ENCODE assay signal across 19 mouse cellular contexts in the genomic region with DNA sequence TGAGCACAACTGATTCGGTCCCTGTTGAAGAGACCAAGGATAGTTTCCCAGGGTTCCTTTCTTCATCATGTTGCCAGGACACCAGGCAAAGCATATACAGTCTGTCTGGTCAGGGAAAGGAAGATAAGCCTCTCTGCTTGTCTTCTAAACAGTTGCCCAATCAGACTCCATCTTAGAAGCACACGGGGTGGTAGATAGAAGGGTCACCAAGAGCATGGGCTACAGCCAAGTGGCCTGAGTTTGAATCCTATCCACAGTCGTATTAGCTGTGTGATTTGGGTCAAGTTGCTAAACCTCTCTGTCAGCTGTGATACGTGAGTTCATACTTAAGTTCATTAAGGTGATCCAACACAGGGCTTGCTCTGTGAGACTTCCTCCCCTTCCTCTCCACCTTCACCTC. TPM values are rescaled to one million over a fixed set of nuclear protein-coding genes. Genes with fewer than 3 reads are reported as not detected.
"Had no signal": no experiment of that assay in that cellular context is flagged by ENCODE, and none has a peak within 500 bp of the region (broad histone marks: within the 10 kb centered on the region; RNA-seq: fewer than 3 reads in every experiment).

No protein-coding gene starts in this region.

- ATAC-seq: lung, postnatal 0 days had no signal

- H3K9ac ChIP-seq: liver, embryonic 15.5 days; neural tube, embryonic 13.5 days had no signal

- H3K27ac ChIP-seq: left cerebral cortex, adult 2 months; limb, embryonic 10.5 days; liver, embryonic 15.5 days; midbrain, embryonic 10.5 days; neural tube, embryonic 13.5 days had no signal

- DNase-seq: lung, adult 2 months; lung, postnatal 4 days; midbrain, embryonic 14.5 days; retina, postnatal 1 day; right cerebral cortex, postnatal 4 days; spleen, adult 18-20 months; thymus, adult 2 months; thymus, postnatal 25 days had no signal

- H3K4me3 ChIP-seq: left cerebral cortex, adult 2 months; limb, embryonic 10.5 days; liver, embryonic 15.5 days; midbrain, embryonic 10.5 days; neural tube, embryonic 13.5 days had no signal

- H3K9me3 ChIP-seq: limb, embryonic 10.5 days; liver, embryonic 15.5 days; midbrain, embryonic 10.5 days; neural tube, embryonic 13.5 days had no signal

- H3K4me2 ChIP-seq: liver, embryonic 11.5 days; liver, embryonic 15.5 days; neural tube, embryonic 13.5 days had no signal

- H3K4me1 ChIP-seq: liver, embryonic 15.5 days; neural tube, embryonic 13.5 days had no signal

- H3K36me3 ChIP-seq: limb, embryonic 10.5 days; liver, embryonic 15.5 days; midbrain, embryonic 10.5 days; neural tube, embryonic 13.5 days had no signal

- H3K27me3 ChIP-seq: liver, embryonic 15.5 days; neural tube, embryonic 13.5 days had no signal

RNA-seq across cellular contexts. Expression of a gene that starts 24.4 kb away (rescaled TPM):
- total RNA-seq: layer of hippocampus, postnatal 25 days; megakaryocyte, adult 5-6 weeks; monocyte, adult 5-6 weeks had no signal
- polyA plus RNA-seq: limb, embryonic 10.5 days; liver, embryonic 11.5 days; lung, postnatal 0 days; midbrain, embryonic 10.5 days; midbrain, embryonic 14.5 days; neural tube, embryonic 13.5 days had no signal

RNA-seq across cellular contexts. Expression of a gene that starts 30.3 kb away (rescaled TPM):
- total RNA-seq: left cerebral cortex, postnatal 14 days; megakaryocyte, adult 5-6 weeks; monocyte, adult 5-6 weeks had no signal
